Mouse (Mus musculus): ENCODE data around the gene Pdss2. TPM values are rescaled to one million over a fixed set of nuclear protein-coding genes. Genes with fewer than 3 reads are reported as not detected.
A peak's percentile ranks its signal among the peaks of the same experiment; 100 is the strongest.
"Not testable (repeated sequence)": the region's sequence is repeated elsewhere in the genome, so short reads cannot be mapped to it uniquely, and the experiment has no call there.

Pdss2 gene
- polyA plus RNA-seq, 1 experiment, result 12.7 TPM

DNA sequence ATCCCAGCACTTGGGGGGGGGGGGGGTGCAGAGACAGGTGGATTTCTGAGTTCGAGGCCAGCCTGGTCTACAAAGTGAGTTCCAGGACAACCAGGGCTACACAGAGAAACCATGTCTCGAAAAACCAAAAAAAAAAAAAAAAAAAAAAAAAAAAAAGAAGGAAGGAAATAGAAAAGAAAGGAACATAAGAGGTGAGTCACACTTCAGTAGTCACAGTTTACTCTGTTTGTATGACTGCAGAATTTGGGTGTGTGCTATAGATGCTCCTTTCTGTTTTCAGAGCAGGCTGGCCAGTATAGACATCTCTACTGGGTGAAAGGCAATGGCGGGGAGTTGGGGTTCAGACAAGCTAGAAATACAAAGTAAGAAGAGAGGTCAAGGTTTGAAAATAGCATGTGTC is 189.9 kb downstream of the Pdss2 start:
- WGBS, result 77% methylated on average over 1 of the region's 3 CpGs
- not testable (repeated sequence) for DNase-seq (ENCODE audit: low read depth, low spot score)

DNA sequence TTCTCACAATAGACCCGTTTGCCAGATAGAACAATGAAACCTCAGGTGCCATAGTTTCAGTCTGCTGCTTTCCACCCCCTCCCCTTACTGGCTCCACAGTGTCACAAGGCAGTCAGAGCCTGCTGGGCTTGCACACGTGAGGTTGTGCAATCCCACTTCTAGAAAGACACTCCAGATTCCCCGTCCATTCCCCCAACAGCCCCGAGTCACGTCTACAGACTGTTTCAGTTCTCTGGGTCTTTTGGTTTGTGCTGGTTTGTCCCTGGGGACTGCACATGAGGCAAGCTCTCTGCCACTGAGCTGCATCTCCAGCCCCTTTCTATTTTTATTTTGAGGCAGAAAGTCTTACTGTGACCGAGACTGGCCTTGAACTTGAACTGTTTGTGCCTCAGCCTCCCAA is 196.1 kb downstream of the Pdss2 start:
- DNase-seq (ENCODE audit: low read depth, low spot score), result no peak
- 89% methylated on average over 6 of the region's 6 CpGs for WGBS

- DNase-seq (ENCODE audit: low read depth, low spot score), result no peak
- WGBS, result 81% methylated on average over 22 of the region's 22 CpGs
Observed at GRCm38 (mm10) chr10:43420660-43421413, 199.6 kb downstream of the Pdss2 start.

GRCm38 (mm10) chr10:43422061-43422770 is 200.9 kb downstream of the Pdss2 start:
- WGBS, result 88% methylated on average over 15 of the region's 15 CpGs
- no peak for DNase-seq (ENCODE audit: low read depth, low spot score)

DNA sequence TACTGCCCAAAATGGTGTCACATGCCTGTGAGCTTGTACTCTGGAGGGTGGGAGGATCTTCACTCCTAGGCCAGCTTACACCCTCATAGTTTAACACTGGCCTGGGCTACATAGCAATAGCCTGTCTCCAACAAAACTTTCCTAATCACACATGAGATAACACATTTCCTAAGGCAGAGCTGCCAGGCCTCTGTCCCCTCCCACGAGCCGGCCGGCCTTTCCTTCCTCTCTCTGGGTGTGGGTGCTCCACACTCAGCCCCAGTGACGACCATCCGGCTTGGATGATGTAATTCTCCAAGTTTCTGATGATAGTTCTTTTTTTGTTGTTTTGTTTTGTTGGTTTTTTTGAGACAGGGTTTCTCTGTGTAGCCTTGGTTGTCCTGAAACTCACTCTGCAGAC is 203.3 kb downstream of the Pdss2 start:
- WGBS, result 76% methylated on average over 5 of the region's 5 CpGs

GRCm38 (mm10) chr10:43430606-43431005 is 209.3 kb downstream of the Pdss2 start:
- DNase-seq (ENCODE audit: low read depth, low spot score), result no peak
- 88% methylated on average over 5 of the region's 5 CpGs for WGBS

More for the DNA sequence above, 203.3 kb downstream of the Pdss2 start:
- DNase-seq (ENCODE audit: low read depth, low spot score), result no peak

DNA sequence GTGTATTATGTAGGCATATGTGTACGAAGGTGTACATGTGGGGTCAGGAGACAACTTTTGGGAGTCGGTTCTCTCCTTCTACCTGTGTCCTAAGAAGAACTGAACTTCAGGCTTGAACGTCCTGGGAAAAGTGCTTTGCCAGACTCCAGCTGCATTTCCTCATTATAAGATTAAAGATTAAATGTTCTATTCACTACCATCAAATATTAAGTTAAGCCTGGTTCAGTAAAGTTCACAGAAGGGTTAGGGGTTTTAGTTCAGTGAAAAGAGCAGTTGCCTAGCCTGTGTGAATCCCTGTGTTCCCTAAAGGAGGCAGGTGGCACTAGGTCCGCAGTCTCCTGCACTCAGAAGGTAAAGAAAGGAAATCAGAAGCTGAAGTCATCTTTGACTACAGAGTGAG is 213.0 kb downstream of the Pdss2 start:
- 67% methylated on average over 4 of the region's 4 CpGs for WGBS

GRCm38 (mm10) chr10:43435757-43436156 is 214.5 kb downstream of the Pdss2 start:
- 91% methylated on average over 3 of the region's 3 CpGs for WGBS
- DNase-seq (ENCODE audit: low read depth, low spot score), result no peak

More for the DNA sequence above, 213.0 kb downstream of the Pdss2 start:
- no peak for DNase-seq (ENCODE audit: low read depth, low spot score)

- WGBS, result 40% methylated on average over 7 of the region's 7 CpGs
- no peak for DNase-seq (ENCODE audit: low read depth, low spot score)
Observed at GRCm38 (mm10) chr10:43439492-43439941, 218.2 kb downstream of the Pdss2 start.

DNA sequence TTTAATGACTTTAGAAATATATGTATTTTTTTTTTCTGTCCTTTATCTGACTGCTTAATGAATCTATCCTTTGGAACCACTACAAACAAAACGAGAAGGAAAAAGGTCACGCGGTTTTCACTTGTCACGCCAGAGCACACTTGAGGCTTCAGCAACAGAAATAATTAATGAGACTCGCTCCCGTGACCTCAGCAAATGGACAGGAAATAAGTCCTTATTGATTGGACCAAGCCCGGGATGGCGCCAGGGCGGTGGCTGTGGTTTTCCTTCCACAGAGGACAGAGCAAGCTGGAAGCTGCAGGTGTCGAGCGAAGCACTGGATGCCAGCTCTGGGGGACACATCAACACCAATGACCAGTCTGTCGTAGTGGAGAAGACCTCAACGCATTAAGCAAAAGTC is 218.8 kb downstream of the Pdss2 start:
- DNase-seq (ENCODE audit: low read depth, low spot score), result no peak
- WGBS, result 60% methylated on average over 13 of the region's 13 CpGs

DNA sequence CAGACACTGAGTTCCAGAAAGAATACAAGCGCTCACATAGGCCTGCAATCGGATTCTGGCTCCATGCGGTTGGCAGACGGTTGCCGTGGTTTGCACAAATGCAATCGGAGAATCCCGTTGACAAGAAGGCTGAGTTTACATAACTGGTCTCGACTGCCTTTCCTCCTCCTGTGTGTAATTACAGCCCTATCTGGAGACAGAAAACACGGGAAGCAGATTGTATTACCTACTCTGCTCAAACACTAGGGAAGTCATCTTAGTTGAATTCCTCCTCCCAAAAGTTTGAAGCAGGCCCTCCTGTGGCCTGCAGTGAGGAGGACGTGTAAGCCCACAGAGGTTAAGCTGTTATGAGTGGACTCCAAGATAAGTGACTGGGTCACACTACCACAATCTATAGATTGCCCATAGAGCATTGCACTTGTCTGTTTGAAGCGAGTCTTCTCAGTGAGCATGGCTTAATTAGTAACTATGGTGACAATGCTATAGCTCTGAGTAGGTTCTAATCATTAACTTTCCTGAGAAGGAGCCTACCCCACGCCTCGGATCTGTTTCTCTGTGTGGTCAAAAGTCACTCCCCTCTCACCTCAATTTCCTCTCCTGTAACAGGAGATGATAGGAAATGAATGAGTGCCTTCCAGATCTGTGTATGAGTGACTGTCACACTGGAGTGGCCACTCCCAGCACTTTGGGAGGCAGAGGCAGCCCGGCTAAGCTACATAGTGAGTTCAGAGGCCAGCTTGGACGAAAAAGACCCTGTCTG is 219.9 kb downstream of the Pdss2 start:
- DNase-seq (ENCODE audit: low read depth, low spot score), result peak; percentile 61
- 29% methylated on average over 15 of the region's 15 CpGs for WGBS

- no peak for DNase-seq (ENCODE audit: low read depth, low spot score)
- WGBS, result 87% methylated on average over 3 of the region's 3 CpGs
Observed at GRCm38 (mm10) chr10:43448656-43449055, 227.4 kb downstream of the Pdss2 start.

- 21% methylated on average over 16 of the region's 16 CpGs for WGBS
Observed at GRCm38 (mm10) chr10:43451848-43452662, 230.8 kb downstream of the Pdss2 start.

DNA sequence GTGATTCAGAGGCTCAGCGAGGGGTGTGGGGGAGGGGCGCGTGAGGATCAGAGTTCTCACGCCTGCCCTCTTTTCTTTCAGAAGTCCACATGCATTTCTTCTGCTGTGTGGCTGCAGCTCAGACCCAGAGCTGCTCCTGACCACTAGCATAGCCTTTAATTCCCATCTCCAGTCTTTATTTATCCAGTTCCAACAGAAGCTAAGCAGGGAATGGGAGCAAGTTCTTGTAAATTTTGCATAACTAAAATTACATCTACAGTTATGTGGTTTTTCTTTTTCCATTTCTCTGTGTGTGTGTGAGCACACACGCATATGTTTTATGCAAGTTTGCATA is 231.3 kb downstream of the Pdss2 start:
- 18% methylated on average over 5 of the region's 5 CpGs for WGBS
- no peak for DNase-seq (ENCODE audit: low read depth, low spot score)

More at GRCm38 (mm10) chr10:43451848-43452662, 230.8 kb downstream of the Pdss2 start:
- peak; percentile 55 for DNase-seq (ENCODE audit: low read depth, low spot score)

GRCm38 (mm10) chr10:43454219-43454618 is 232.9 kb downstream of the Pdss2 start:
- DNase-seq (ENCODE audit: low read depth, low spot score), result no peak
- 96% methylated on average over 1 of the region's 1 CpGs for WGBS

- 94% methylated on average over 3 of the region's 3 CpGs for WGBS
- no peak for DNase-seq (ENCODE audit: low read depth, low spot score)
Observed at GRCm38 (mm10) chr10:43454671-43455070, 233.4 kb downstream of the Pdss2 start.

DNA sequence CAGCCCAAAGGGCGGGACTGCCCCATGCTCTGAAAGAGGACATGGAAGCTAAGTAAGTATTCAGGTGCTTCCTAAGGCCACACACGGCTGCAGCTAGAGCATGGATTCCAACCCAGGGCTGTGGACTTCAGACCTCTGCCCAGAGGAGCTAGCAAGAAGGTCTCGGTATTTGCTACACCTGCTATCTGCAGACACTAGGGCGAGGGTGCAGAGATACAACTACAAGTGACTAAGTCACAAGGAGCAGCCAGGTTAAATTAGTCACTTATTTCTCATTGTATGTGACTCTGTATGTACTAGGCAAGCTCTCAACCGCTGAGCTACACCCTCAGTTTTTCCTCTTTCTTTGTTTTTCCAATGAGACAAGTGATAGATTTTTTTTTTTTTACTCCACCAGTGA is 241.5 kb downstream of the Pdss2 start:
- 45% methylated on average over 5 of the region's 5 CpGs for WGBS
- no peak for DNase-seq (ENCODE audit: low read depth, low spot score)

- DNase-seq (ENCODE audit: low read depth, low spot score), result no peak
Observed at GRCm38 (mm10) chr10:43463227-43463626, 241.9 kb downstream of the Pdss2 start.

GRCm38 (mm10) chr10:43466223-43466622 is 244.9 kb downstream of the Pdss2 start:
- 82% methylated on average over 2 of the region's 2 CpGs for WGBS
- DNase-seq (ENCODE audit: low read depth, low spot score), result no peak

More at GRCm38 (mm10) chr10:43463227-43463626, 241.9 kb downstream of the Pdss2 start:
- 44% methylated on average over 3 of the region's 3 CpGs for WGBS

Data from large intestine, adult 2 months (tissue).